Mouse (Mus musculus): Measurements from ENCODE around the gene Gjc2. TPM values are rescaled to one million over a fixed set of nuclear protein-coding genes. Genes with fewer than 3 reads are reported as not detected.

Gjc2 gene
- polyA plus RNA-seq, 1 experiment from 2014 or later: 0.23 TPM

DNA sequence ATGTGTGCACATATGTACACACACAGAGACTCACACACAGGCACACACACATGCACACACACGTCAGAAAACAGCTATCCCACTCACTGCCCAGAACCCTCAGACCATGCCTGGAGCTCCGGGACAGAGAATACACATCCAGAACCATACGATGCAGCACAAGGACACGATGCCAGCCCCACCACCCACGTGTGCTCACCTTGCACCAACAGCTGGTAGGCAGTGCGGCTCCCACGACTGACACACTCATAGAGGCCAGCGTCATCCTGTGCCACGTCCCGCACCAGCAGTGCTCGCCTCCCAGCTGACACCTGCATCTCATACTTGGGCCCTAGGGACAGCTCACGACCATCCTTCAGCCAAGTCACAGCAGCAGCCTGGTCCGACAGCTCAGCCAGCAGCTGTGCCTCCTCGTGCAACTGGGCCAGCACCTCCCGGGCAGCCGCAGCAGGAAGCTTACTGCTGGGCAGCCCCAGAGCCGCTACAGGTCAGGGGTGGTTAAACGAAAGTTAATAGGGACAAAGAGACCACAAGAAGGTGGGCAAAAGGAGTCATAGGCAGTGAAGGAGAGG lies 51.6 kb downstream of the Gjc2 start:
- H3K4me1 ChIP-seq (ENCODE audit: control insufficient read depth in 2 of 2, insufficient read depth in 2 of 2, low read length in 2 of 2): peaks cover 18 to 24% of the 10 kb centered on the region in 2 experiments; a peak in 3 of 4 replicates
- no peaks in the 10 kb centered on the region for H3K9me3 ChIP-seq (ENCODE audit: control insufficient read depth, low read length)
- WGBS: 72% methylated on average over 18 of the region's 18 CpGs
- H3K4me3 ChIP-seq (ENCODE audit: control insufficient read depth in 1 of 2, insufficient read depth in 1 of 2, low read depth in 1 of 2, low read length in 2 of 2): no peak overlapping the region
- H3K4me2 ChIP-seq (ENCODE audit: low read length): no peak overlapping the region
- no peak overlapping the region for H3K9ac ChIP-seq (ENCODE audit: low read length)
- peaks cover 28% of the 10 kb centered on the region for H3K27me3 ChIP-seq (ENCODE audit: control insufficient read depth, insufficient read depth, low read length)
- peaks cover 78% of the 10 kb centered on the region for H3K36me3 ChIP-seq (ENCODE audit: control insufficient read depth, insufficient read depth, low read length)
- H3K27ac ChIP-seq (replicated peaks in 1 of 2; ENCODE audit: control insufficient read depth in 1 of 2, insufficient read depth in 1 of 2, low read depth in 2 of 2, low read length in 2 of 2): no peak overlapping the region
- ATAC-seq (ENCODE audit: insufficient number of reproducible peaks, insufficient read depth, low FRiP score, low read depth): no peak

- no peak overlapping the region for H3K9ac ChIP-seq (ENCODE audit: low read length)
- H3K4me1 ChIP-seq (ENCODE audit: control insufficient read depth in 2 of 2, insufficient read depth in 2 of 2, low read length in 2 of 2): peaks cover 11 to 17% of the 10 kb centered on the region in 2 experiments; a peak in 3 of 4 replicates
- peaks cover 22% of the 10 kb centered on the region for H3K27me3 ChIP-seq (ENCODE audit: control insufficient read depth, insufficient read depth, low read length)
- ATAC-seq (ENCODE audit: insufficient number of reproducible peaks, insufficient read depth, low FRiP score, low read depth): no peak
- no peak overlapping the region for H3K27ac ChIP-seq (replicated peaks in 1 of 2; ENCODE audit: control insufficient read depth in 1 of 2, insufficient read depth in 1 of 2, low read depth in 2 of 2, low read length in 2 of 2)
- no peak overlapping the region for H3K4me2 ChIP-seq (ENCODE audit: low read length)
- no peaks in the 10 kb centered on the region for H3K9me3 ChIP-seq (ENCODE audit: control insufficient read depth, low read length)
- H3K36me3 ChIP-seq (ENCODE audit: control insufficient read depth, insufficient read depth, low read length): peaks cover 80% of the 10 kb centered on the region
- H3K4me3 ChIP-seq (ENCODE audit: control insufficient read depth in 1 of 2, insufficient read depth in 1 of 2, low read depth in 1 of 2, low read length in 2 of 2): no peak overlapping the region
- WGBS: 66% methylated on average over 9 of the region's 9 CpGs
Measured at GRCm38 (mm10) chr11:59130782-59131181, 52.2 kb downstream of the Gjc2 start.

Other genes with a start within 250 kb of the Gjc2 start
- gene Rnf187, start 244.3 kb downstream of the Gjc2 start, polyA plus RNA-seq (2014; fragmentation: Nextera tagmentation; extraction: Ambion mirVana): 208 and 213 TPM in 2 replicates
- gene Hist3h2ba, start 234.3 kb downstream of the Gjc2 start, polyA plus RNA-seq (2014; fragmentation: Nextera tagmentation; extraction: Ambion mirVana): 8.9 and 16.0 TPM in 2 replicates
- gene Hist3h2a, start 228.5 kb downstream of the Gjc2 start, polyA plus RNA-seq (2014; fragmentation: Nextera tagmentation; extraction: Ambion mirVana): 34.0 and 40.8 TPM in 2 replicates
- 0.11 and 0.47 TPM in 2 replicates for gene Trim17, start 228.5 kb downstream of the Gjc2 start, polyA plus RNA-seq (2014; fragmentation: Nextera tagmentation; extraction: Ambion mirVana)
- 33.4 and 36.1 TPM in 2 replicates for gene Trim11, start 205.1 kb downstream of the Gjc2 start, polyA plus RNA-seq (2014; fragmentation: Nextera tagmentation; extraction: Ambion mirVana)
- gene Obscn, start 46.8 kb downstream of the Gjc2 start, polyA plus RNA-seq (2014; fragmentation: Nextera tagmentation; extraction: Ambion mirVana): 69.1 and 69.4 TPM in 2 replicates
- gene Iba57, start 19.5 kb downstream of the Gjc2 start, polyA plus RNA-seq (2014; fragmentation: Nextera tagmentation; extraction: Ambion mirVana): 4.6 and 4.9 TPM in 2 replicates
- 133 and 136 TPM in 2 replicates for gene Guk1, start 9.0 kb upstream of the Gjc2 start, polyA plus RNA-seq (2014; fragmentation: Nextera tagmentation; extraction: Ambion mirVana)
- 131 and 133 TPM in 2 replicates for gene Mrpl55, start 19.3 kb upstream of the Gjc2 start, polyA plus RNA-seq (2014; fragmentation: Nextera tagmentation; extraction: Ambion mirVana)
- gene 2310033P09Rik, start 25.1 kb upstream of the Gjc2 start, polyA plus RNA-seq (2014; fragmentation: Nextera tagmentation; extraction: Ambion mirVana): 20.0 and 22.1 TPM in 2 replicates
- gene Arf1, start 45.1 kb upstream of the Gjc2 start, polyA plus RNA-seq (2014; fragmentation: Nextera tagmentation; extraction: Ambion mirVana): 556 and 557 TPM in 2 replicates
- gene Wnt3a, start 107.5 kb upstream of the Gjc2 start, polyA plus RNA-seq (2014; fragmentation: Nextera tagmentation; extraction: Ambion mirVana): not detected in 2 replicates
- gene Wnt9a, start 123.7 kb upstream of the Gjc2 start, polyA plus RNA-seq (2014; fragmentation: Nextera tagmentation; extraction: Ambion mirVana): 0.97 and 1.2 TPM in 2 replicates
- not detected in 2 replicates for gene Prss38, start 192.4 kb upstream of the Gjc2 start, polyA plus RNA-seq (2014; fragmentation: Nextera tagmentation; extraction: Ambion mirVana)